Mouse (Mus musculus) ovary, postnatal 36 days (tissue): ENCODE results near the gene Fn3krp.

Experiments
- DNase-seq: peaks from one replicate; pipeline ENCODE4 v3.0.0; 2022; ENCODE audit warnings: low spot score, mixed read lengths

Gene Fn3krp

DNA sequence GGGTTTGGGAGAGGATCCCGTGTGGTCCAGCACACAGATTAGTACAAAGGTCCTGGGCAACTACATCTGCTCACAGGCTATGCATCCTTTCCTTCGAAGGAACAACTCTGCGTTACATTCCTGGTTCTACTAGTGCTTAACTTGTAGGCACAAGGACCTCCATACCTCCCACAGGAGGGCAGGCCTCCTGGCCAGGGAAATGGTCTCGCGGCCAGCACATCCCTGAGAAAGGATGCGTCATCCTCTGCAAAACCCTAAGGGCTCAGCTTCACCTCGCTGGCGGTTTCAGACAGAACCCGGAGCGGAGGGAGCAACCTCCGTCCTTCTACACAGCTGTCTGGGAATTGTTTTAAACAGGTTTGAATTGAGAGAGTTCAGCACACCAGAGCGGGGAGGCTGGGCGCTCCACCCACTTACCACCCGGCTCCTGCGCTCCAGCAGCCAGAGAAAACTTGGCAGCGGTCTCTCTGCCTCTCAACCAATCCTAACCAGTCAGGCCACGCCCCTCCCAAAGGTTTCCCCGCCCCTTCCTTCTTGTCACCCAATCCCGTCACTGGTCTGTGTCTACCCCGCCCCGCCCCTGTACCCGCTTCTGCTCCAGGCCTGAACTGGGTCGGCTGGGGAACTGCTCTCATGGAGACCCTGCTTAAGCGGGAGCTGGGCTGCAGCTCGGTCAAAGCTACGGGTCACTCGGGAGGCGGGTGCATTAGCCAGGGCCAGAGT, at the start of gene Fn3krp:
Gene Fn3krp, plus strand, starts transcription at position 572 of the 723 bp plus-strand sequence.
- DNase-seq, result peak; percentile 99

DNA sequence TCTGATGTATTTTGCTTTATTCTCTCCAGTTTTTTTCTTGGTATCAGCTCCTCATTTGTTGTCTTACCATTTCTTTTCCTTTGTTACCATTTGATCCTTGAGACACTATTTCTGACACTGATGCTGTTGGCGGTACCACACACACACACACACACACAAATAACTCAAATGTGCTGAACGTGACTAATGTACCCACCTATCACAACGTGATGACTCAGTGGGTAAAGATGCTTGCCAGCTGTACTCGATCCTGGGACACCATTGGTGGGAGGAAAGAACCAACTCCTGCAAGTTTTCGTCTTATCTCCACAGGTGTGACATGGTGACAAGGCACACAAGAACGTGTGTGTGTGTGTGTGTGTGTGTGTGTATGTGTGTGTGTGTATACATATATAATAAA, 47.9 kb upstream of the Fn3krp start:
- no peak for DNase-seq

DNA sequence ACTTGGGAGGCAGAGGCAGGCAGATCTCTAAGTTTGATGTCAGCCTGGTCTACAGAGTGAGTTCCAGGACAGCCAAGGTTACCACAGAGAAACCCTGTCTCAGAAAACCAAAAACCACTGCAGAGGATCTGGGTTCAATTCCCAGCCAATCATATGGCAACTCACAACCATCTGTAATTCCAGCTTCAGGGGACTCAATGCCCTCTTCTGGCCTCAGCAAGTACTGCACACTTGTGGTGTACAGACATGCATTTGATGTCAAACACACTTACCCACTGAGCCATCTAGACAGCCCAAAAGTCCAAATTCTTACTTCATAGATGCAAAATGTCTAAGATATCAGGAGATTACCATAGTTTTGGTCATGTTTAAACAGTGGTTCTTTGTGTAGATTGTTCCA, 42.6 kb upstream of the Fn3krp start:
- no peak for DNase-seq

DNA sequence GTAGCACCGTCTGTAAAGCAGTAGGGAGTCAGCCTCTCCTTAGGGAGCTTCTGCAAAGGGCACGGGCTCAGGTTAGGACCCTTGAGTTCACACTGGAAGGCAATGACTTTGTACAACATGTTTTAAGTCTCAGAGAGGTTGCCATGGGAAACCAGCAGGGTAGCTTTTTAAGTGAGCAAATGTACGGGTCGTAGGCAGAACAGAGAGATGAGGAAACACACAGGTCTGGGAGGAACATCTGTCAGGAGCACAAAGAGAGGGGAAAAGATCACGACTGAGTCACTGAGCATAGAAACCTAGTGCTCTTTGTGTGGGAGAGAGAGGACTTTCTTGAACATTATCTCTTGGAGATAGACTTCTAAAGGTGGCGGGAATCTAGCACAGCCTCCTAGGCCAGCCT, 40.9 kb upstream of the Fn3krp start:
- DNase-seq, result no peak

DNA sequence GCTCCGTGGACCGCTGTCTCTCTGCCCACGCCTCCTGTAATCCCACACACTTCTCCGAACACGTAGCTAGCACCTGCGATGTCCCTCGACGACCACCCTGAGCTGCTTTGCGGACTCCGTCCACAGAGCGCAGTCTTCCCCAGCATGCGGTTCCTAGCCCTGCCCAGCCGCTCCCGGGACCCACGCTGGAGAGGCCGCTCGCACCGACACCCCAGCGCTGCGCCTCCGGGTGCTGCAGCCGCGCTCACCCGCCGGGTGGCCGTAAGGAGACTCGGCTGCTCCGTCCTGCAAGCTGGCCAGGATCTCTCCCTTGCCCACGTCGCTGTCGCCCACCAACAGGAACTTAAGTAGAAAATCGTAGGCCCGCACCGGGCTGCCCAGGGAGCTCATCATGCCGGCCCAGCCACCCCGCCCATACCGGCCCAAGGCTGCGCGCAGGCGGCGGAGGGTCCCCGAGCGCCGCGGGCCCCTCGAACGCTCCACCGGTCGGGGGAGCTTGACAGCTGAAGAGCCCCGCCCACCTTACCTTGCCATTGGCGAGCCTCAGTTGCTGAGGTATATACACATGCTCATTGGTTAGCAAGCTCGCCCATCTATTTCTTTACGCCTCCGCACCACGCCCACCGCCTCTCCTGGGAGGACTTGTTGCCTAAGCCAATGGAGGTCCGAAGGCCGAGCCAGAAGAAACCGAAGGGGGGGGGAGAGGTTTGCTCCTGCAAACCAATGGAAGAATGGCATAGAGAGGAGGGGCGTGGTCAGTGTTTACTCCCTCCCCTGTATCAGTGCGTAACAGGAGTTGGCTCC, 33.2 kb upstream of the Fn3krp start, which contains the start of gene Rab40b:
Gene Rab40b, minus strand, starts transcription at position 502 of the 804 bp plus-strand sequence.
- peak; percentile 87 for DNase-seq

DNA sequence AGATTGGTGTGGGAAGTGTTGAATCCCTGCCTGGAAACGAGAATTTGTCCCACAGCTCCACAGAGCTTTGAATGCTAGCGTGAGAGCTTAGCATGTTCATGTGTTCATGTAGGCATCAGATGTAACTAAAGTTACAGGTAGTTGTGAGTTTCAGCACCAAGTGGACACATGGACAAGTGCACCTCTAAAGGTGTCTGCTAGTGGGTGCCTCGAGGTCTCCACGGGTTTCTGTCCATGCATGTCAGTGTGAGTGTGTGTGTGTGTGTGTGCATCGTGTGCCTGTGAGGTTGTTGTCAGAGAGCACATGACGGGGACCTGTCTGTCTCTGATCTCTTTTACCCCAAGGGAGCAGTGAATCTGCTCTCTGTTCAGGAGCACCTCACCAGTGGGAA, 32.7 kb upstream of the Fn3krp start:
- no peak for DNase-seq

DNA sequence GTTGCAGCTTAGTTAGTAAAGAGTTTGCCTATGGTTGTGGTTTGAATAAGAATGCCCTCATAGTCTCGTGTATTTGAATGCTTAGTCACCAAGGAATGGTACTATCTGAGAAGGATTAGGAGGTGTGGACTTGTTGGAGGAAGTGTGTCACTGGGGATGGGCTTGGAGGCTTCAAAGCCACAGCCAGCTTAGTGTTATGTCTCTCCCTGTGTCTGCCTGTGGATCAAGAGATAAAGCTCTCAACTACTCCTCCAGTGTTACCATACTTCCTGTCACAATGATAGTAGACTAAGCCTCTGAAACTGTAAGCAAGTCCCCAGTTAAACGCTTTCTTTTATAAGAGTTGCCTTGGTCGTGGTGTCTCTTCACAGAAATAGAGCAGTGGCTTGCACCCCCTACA, 30.4 kb upstream of the Fn3krp start:
- DNase-seq, result no peak

DNA sequence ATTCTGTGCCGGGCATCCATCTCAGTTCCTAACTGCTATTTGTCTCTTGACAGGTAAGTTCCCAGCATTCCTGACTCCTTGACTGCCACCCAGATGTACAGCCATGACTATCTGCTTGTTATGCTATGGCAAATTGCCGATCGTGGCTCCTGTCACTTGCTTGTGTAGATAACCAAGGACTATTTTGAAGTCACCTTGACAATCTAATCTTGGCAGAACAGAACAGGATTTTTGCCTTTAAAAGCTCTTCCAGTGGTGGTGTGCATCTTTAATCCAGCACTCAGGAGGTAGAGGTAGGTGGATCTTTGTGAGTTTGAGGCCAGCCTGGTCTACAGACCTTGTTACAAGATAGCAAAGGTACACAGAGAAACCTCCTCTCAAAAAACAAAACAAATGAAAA, 28.8 kb upstream of the Fn3krp start:
- no peak for DNase-seq

DNA sequence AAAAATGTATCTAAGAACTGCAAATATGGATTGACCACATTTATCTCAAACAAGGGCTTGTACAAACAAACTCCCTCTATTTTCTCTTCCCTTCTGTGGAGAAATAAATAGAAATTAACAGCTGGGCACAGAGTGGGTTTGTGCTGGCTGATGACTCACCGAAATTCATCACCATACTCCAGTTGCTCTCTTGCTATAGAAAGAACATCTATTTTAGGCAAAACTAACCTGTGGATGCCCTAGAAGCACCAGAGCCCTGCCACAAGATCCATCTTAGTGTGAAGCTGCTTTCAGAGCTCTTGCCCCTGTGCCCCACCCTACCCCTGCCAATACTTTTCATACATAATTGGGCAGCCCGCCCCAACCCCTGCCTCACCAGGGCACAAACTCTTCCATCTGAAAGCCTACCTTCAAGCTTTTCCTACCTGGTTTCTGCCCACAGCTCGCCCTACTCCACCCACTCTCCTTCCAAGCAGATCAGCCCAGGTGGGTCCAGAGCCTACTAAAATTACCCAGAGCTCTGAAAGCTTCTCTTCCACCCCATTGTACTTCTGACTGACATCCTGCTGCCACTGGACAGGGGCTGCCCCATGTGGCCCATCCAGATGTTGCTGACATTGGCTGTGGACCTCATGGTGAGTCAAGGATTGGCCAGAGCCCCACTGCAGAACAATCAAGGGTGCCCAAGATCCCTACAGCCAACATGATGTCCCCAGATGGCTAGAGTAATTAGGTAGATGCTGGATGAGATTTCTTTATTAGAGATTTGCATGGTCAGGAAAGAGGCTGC, 13.6 kb upstream of the Fn3krp start:
- DNase-seq, result no peak

DNA sequence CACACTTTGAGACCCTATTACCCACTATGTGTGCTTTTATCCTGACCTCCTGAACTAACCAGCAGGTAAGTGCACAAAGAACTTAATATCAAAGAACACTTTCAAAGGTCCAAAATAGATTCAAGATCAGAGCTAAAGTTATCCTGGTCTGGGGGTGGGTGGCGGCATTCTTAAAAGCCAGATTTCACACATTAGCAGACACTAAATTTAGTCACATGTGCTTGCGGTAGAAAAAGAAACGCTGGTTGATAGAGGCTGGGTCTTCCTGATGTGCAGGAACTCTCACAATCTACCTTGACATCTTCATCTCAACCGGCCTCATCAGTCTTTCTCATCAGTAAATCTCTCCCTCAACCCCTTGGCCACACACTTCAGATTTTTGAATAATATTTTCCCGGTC, 6.4 kb upstream of the Fn3krp start:
- no peak for DNase-seq

DNA sequence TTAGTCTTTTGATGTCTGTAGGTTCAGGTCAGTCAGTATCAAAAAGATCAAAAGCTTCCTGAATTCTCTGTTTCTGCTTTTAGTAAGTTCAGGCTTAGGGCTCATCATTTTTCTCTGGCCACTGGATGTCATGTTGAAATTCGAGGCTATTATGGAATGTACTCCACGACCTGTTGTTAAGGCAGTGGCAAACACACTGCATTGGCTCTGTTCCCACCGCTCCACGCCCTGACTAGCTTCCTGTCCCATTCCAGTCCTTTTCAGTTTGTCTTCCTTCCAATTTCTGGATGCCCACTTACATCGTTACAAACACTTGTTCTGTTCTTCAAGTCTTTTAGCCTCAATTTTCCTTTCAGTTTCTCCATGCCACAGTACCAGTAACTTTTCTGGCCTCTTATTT, 5.8 kb upstream of the Fn3krp start:
- DNase-seq, result no peak

DNA sequence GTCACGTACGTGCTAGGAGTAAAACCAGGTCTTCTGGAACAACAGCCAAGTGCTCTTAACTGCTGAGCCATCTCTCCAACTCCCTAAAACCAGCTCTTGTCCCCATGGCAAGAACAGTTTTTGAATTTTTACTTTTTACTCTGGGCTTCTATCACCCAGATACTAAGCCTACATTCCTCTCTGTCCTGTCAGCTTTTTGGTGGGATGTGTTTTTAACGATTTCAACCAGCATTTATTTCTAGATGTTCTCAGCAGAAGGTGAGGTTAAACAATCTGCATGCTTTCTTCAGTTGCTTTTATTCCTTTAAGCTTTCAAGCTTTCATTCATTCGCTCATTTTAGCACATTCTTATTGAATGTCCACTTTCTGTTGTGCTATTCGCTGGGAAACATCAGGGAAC, 3.2 kb upstream of the Fn3krp start:
- no peak for DNase-seq

DNA sequence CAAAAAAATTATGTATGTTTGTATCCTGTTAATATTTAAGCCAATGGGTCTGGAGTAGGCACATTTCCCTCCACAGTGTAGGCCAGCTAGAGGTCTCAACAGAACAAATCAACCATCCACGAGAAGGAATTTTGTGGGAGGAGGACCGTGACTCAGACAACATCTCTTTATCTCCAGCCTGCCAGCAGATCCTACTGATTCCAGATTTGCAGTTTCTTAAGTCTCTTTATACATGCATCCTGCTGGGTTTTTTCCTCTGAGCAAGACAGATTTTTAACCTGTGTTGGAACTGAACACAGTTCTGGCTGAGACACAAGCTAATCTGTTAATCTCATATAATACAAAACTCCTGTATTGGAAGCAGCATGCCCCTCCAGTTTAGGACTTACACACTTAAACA, 2.3 kb upstream of the Fn3krp start:
- DNase-seq, result no peak

DNA sequence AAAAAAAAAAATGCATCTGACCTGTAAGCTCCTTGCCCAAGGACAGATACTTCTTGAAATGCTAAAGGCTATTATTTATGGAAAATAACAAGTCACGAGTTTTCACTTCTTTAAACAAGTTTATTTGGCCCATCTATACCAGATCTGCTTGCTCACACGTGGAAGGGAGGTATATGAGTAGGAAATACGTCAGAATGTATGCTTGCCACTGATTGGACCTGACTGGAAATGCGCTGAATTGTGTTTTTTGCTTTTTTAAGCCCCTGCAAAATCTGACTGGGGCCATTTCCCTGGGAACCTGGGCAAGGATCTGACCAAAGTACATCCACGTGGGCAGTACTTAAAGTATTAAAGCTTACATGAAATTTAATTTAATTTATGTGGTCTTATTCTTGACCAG, 822 bp upstream of the Fn3krp start:
- DNase-seq, result no peak

DNA sequence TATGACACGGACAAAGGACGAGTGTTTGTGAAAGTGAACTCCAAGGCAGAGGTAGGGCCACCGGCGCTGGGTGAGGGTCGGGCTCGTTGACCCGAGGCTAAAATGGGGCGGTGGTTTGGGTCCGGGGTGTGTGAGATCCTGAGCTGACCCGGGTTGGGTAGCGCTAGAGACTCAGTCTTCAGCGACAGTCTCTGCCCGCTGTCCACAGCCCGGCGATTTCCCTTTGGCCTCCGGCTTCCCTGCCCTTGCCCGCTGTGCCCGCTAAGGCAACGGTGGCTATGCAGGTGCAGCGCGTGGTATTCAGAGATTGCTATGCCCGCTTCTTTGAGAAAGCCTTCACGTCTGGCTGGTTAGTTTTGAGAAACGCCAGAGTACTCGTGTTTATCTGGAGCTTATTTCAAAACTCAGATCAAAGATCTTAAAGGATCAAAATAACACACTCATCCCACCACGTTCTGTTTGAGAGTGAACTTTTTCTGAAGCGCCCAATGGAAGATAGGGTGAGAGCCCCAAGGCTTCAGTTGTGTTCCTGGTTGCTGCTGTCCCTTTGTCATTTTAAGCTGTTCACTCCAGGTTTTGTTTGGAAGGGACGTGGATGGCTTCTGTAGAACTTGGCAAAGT, 462 bp downstream of the Fn3krp start:
- DNase-seq, result no peak

DNA sequence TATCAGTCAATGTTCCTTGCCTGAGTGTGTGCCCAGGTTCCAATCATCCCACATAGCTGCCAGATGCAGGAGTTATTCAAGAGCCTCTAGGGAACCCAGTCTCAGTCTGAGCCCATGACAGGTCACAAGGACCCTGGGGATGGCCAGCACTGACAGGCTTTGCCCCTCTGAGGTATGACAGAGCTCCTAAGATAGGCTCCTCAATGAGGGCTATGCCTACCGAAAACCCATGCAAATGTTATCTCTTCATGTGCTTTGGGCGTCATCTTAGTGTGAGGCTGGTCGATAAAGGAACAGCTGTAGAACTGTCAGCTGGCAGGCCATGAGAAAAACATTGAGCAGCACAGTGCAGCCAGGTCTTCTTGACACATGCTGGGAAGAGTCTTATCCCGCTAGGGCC, 12.2 kb downstream of the Fn3krp start:
- no peak for DNase-seq

DNA sequence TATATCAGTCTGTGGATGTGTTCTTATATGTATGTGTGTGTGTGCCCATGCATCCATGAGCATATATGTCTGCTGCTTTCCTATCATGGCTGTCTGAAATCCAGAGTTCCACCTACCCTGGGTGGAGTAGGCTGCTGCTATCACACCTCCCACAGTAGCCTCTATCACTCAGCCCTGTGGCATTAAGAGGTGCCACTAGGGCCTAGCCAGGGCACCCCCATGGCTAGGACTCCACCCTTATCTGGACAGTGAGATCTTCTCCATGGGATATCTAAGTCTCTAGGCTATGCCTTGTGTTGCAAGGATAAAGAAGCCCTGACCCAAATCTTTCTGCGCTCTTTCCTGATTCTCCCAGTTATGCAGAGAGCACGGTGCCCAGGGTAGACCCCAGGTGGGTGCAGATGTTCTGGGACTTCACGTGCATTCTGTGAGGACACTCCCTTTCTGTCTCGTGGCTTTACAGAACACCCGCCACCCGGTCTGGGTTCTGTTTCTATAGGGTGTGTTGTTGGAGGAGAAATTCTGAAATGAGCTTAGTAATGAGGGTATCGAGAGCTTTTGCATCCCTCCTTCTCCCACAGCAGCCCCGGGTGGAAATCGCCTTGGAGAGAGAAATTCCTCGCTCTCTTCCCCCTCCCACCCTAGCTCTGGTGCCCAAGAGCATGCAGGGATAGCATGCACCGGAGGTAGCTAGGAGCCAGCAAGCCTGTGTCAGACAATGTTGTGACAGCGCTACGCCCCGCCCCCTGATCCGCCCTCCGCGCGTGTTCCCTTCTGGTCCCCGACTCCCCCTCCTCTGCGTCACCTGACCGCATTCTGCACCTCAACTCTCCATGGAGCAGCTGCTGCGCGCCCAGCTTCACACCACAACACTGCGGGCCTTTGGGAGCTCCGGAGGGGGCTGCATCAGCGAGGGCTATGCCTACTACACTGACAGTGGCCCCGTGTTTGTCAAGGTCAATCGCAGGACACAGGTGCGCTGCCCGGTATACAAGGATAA, 13.3 kb downstream of the Fn3krp start, which contains the start of gene Fn3k:
Gene Fn3k, plus strand, starts transcription at position 758 of the 1,000 bp plus-strand sequence.
- peak; percentile 80 for DNase-seq

DNA sequence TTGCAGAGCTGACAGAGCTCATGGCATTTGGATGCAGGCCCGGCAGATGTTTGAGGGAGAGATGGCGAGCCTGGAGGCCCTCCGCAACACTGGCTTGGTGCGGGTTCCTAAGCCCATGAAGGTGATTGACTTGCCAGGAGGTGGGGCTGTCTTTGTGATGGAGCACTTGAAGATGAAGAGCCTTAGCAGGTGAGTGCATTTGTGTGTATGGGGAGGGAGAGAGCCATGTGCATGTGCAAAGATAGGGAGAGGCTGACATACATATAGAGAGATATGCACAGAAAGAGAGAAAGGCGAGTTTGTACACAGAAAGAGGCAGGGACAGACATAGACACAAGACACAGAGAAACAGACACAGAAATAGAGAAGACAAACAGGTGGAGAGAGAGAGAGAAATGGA, 16.0 kb downstream of the Fn3krp start:
- no peak for DNase-seq

DNA sequence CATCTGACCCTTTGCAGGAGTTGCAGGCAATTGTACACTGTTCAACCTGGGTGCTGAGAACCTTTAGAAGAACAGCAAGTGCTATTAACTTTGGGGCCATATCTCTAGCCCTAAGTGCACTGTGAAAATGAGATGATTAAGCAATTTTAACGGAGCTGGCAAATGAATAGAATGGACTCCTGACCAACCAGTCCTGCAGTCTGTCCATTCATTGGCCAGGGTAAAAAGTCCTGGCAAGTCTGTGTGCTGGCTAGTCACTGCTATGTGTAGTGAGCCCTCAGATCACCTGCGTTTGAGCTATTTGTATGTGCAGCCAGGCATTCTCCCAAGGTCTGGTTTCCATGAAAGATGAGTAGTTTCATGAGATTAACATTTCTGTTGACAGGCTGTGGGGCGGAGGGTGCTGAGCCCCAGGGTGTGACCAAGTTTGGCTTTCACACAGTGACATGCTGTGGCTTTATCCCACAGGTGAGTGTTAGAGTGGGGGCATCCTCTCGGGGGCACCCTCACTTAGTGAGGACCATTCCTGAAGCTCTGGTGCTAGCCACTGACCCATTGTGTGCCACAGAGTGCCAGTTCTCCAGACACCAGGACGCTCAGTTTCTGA, 18.6 kb downstream of the Fn3krp start:
- DNase-seq, result no peak

DNA sequence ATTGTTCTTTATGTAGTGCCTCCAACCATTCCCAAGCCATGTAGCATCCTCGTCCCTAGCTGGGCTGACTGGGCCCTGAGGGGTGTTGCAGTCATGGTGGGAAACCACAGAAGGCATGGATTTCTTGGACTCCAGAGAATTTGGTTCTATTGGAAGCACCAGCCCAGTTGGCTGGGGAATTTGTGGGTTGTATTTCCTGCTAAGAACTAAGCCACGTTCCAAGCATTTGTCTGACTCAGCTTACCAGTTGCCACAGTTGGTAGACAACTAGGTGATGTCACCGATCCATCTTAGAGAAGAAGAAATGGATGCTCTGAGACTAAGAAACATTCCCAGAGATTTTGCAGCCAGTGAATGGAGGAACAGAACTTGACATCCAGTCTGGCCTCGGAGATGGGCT, 20.5 kb downstream of the Fn3krp start:
- no peak for DNase-seq

DNA sequence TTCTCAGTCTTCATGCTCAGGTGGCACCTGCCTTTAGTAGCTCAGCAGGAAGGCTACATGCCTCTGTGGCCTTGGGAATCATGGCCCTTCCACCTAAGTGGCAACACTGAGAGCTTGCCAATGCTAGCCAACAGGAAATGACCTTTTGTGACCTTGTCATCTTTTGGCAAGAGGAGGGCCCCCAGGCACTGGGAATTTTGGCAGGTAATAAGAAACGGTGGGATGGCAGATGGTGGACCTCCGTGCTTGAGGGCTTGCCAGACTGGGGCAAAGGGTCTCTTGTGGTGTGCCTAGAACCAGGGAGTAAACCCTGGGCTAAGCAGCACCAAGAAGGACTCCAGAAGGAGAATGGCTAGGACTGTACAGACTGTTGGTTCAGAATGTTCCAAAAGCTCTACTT, 20.9 kb downstream of the Fn3krp start:
- no peak for DNase-seq
